Mouse (Mus musculus) heart, postnatal 0 days (tissue): ENCODE results near the gene Ptafr.

Source experiments
- CTCF ChIP-seq: IDR thresholded peaks from 2 replicates; pipeline ENCODE4 v1.5.1; 2016; ENCODE audit warnings: antibody characterized with exemption, control low read depth, low read depth
- EP300 ChIP-seq: IDR thresholded peaks from 2 replicates; pipeline ENCODE4 v1.6.1; 2016; ENCODE audit warnings: antibody characterized with exemption, low read depth

GRCm38 (mm10) chr4:132565089-132565747 lies 1.4 kb downstream of the Ptafr start:
- TF ChIP-seq CTCF (no peak), EP300 (no peak)
